ENCODE assay signal across 18 mouse cellular contexts in the genomic region with DNA sequence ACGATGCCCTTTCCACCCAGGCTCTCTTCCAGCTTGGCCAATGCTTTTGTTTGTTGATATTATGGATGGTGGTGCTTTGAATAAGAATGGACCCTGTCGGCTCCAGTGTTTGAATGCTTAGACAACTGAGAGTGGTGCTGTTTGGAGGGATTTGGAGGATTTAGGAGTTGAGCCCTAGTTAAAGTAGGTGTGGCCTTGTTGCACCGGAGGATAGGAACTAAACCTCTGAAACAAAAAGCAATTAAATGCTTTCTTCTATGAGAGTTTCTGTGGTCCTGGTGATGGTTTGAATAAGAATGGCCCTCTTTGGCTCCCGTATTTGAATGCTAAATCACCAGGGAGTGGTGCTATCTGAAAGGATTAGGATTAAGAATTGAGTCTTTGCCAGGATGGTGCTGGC.
"Had no signal": no experiment of that assay in that cellular context is flagged by ENCODE, and none has a peak within 500 bp of the region (broad histone marks: within the 10 kb centered on the region; RNA-seq: fewer than 3 reads in every experiment).

No protein-coding gene starts in this region.

- H3K27me3 ChIP-seq: stomach, embryonic 15.5 days had no signal

- H3K4me3 ChIP-seq: midbrain, embryonic 10.5 days; midbrain, embryonic 13.5 days; midbrain, embryonic 15.5 days; myocyte; neural tube, embryonic 13.5 days; neural tube, embryonic 15.5 days; stomach, embryonic 15.5 days had no signal

- DNase-seq: lung, adult 18-20 months; lung, embryonic 14.5 days; lung, postnatal 10 days; lung, postnatal 4 days; retina, postnatal 1 day; right cerebral cortex, adult 18-20 months; right cerebral cortex, postnatal 25 days; thymus, adult 18-20 months; thymus, postnatal 14 days; thymus, postnatal 36 days had no signal

- ATAC-seq: midbrain, embryonic 13.5 days; midbrain, embryonic 15.5 days had no signal

- H3K4me1 ChIP-seq: stomach, embryonic 15.5 days had no signal

- H3K9me3 ChIP-seq: midbrain, embryonic 10.5 days; midbrain, embryonic 13.5 days; midbrain, embryonic 15.5 days; neural tube, embryonic 13.5 days; neural tube, embryonic 15.5 days; stomach, embryonic 15.5 days had no signal

- H3K4me2 ChIP-seq: lung, embryonic 14.5 days; midbrain, embryonic 13.5 days; midbrain, embryonic 15.5 days; neural tube, embryonic 13.5 days; neural tube, embryonic 15.5 days; stomach, embryonic 15.5 days had no signal

- H3K27ac ChIP-seq: midbrain, embryonic 10.5 days; midbrain, embryonic 13.5 days; midbrain, embryonic 15.5 days; neural tube, embryonic 13.5 days; neural tube, embryonic 15.5 days; stomach, embryonic 15.5 days; stomach, postnatal 0 days had no signal

- H3K9ac ChIP-seq: lung, embryonic 14.5 days; midbrain, embryonic 13.5 days; midbrain, embryonic 15.5 days; neural tube, embryonic 13.5 days; neural tube, embryonic 15.5 days; stomach, embryonic 15.5 days had no signal

- H3K36me3 ChIP-seq: midbrain, embryonic 10.5 days; midbrain, embryonic 13.5 days; midbrain, embryonic 15.5 days; neural tube, embryonic 13.5 days; neural tube, embryonic 15.5 days; stomach, embryonic 15.5 days had no signal
